Mouse (Mus musculus) embryonic facial prominence, embryonic 14.5 days (tissue): ENCODE results near the gene Hdgf. TPM values are rescaled to one million over a fixed set of nuclear protein-coding genes. Genes with fewer than 3 reads are reported as not detected.

Source experiments
- ATAC-seq: fragments of 200-750 bp; cut with Nextera tagmentation; 2 replicates; pipeline ENCODE4 v1.8.0; 2017; ENCODE audit warnings: low read depth, moderate number of reproducible peaks, moderate TSS enrichment
- DNase-seq: peaks from one replicate; pipeline ENCODE4 v3.0.0-alpha.2; 2015; ENCODE audit warnings: low spot score
- H3K27ac ChIP-seq: fragments of 300-500 bp; sonication (generic); replicated peaks from 2 replicates; pipeline ENCODE4 v1.5.1; 2014; ENCODE audit warnings: low read depth, mild to moderate bottlenecking, low read length, moderate library complexity
- H3K27me3 ChIP-seq: fragments of 300-500 bp; sonication (generic); replicated peaks from 2 replicates; pipeline ENCODE4 v1.6.1; 2014; ENCODE audit warnings: low read length; ENCODE audit not compliant: control insufficient read depth, insufficient read depth
- H3K36me3 ChIP-seq: fragments of 300-500 bp; sonication (generic); 2 replicates; pipeline ENCODE4 v1.6.1; 2014; ENCODE audit warnings: low read length, mixed read lengths; ENCODE audit not compliant: control insufficient read depth, insufficient read depth
- H3K4me1 ChIP-seq: fragments of 300-500 bp; sonication (generic); 2 replicates; pipeline ENCODE4 v1.6.1; 2014; ENCODE audit warnings: antibody characterized with exemption, low read length; ENCODE audit not compliant: control insufficient read depth, insufficient read depth
- H3K4me2 ChIP-seq: fragments of 300-500 bp; sonication (generic); 2 replicates; pipeline ENCODE4 v1.6.1; 2014; ENCODE audit warnings: low read depth, mild to moderate bottlenecking, low read length, moderate library complexity, mixed read lengths
- H3K4me3 ChIP-seq: fragments of 300-500 bp; sonication (generic); 2 replicates; pipeline ENCODE4 v1.5.1; 2014; ENCODE audit warnings: low read depth, mild to moderate bottlenecking, low read length
- H3K9ac ChIP-seq: fragments of 300-500 bp; sonication (generic); 2 replicates; pipeline ENCODE4 v1.6.1; 2014; ENCODE audit warnings: low read depth, mild to moderate bottlenecking, low read length, moderate library complexity, mixed read lengths
- H3K9me3 ChIP-seq: fragments of 300-500 bp; sonication (generic); 2 replicates; pipeline ENCODE4 v1.6.1; 2016; ENCODE audit warnings: low read length; ENCODE audit not compliant: control insufficient read depth
- WGBS: fragments of 180-500 bp; shearing (Covaris S2); extraction: QIAGEN DNeasy Blood & Tissue Kit; methylation state at CpG from one replicate; pipeline ENCODE4 v1.1.7; 2014; 5-methylcytosine and 5-hydroxymethylcytosine counted together
- polyA plus RNA-seq: library from polyadenylated mRNA; unstranded; fragments of >200 nt; fragmentation: Nextera tagmentation; extraction: Ambion mirVana; gene quantifications from 2 replicates; pipeline ENCODE4 v1.2.1, GENCODE M21; 2014

Hdgf gene
- polyA plus RNA-seq, 1 experiment from 2014 or later: 205 TPM

DNA sequence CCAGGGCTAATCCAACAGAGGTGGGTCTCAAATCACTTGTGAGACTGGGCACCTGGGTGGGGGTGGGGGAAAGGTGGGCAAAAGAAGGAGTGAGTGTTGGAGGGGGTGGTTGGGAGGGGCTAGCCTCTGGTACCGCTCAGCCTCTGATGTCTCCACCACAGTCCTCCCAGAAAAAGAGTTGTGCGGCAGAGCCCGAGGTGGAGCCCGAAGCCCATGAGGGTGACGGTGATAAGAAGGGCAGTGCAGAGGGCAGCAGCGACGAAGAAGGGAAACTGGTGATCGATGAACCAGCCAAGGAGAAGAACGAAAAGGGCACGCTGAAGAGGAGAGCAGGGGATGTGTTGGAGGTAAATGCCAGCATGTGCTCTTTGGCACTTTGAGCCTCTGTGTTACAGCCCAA is 7.8 kb downstream of the Hdgf start:
- Histone ChIP-seq H3K4me2 (no peak overlapping the region), H3K9me3 (no peaks in the 10 kb centered on the region), H3K4me1 (peaks cover 23% of the 10 kb centered on the region), H3K4me3 (no peak overlapping the region), H3K27ac (no peak overlapping the region), H3K9ac (no peak overlapping the region), H3K36me3 (peaks cover 47% of the 10 kb centered on the region), H3K27me3 (no peaks in the 10 kb centered on the region)
- no peak for DNase-seq
- no peak for ATAC-seq
- 98% methylated on average over 10 of the region's 10 CpGs for WGBS

DNA sequence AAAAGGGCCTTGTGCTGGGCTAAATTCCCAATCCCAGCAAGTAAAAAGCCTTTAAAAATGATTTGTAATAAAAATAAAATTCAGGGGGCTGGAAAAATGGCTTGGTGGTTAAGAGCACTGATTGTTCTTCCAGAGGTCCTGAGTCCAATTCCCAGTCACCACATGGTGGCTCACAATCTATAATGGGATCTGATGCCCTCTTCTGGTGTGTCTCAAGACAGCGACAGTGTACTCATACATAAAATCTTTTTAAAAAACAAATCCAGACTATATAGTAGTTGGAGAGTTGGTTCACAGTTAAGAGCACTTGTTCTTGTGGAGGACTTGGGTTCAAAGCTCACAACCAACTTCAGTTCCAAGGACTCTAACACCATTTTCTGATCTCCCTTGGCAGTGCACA is 10.9 kb downstream of the Hdgf start:
- no peaks in the 10 kb centered on the region; the same call in 1 of the 2 replicates for H3K4me1 ChIP-seq
- no peak overlapping the region for H3K27ac ChIP-seq
- peaks cover 51% of the 10 kb centered on the region for H3K36me3 ChIP-seq
- DNase-seq: no peak
- no peaks in the 10 kb centered on the region for H3K9me3 ChIP-seq
- no peak overlapping the region for H3K4me2 ChIP-seq
- H3K27me3 ChIP-seq: no peaks in the 10 kb centered on the region
- H3K9ac ChIP-seq: no peak overlapping the region
- WGBS: 95% methylated on average over 1 of the region's 1 CpGs
- no peak for ATAC-seq
- H3K4me3 ChIP-seq: no peak overlapping the region

GRCm38 (mm10) chr3:87918551-87918950 is 12.4 kb downstream of the Hdgf start:
- H3K4me2 ChIP-seq: peak overlapping the region; percentile 77; the same call in 1 of the 2 replicates
- no peak for DNase-seq

DNA sequence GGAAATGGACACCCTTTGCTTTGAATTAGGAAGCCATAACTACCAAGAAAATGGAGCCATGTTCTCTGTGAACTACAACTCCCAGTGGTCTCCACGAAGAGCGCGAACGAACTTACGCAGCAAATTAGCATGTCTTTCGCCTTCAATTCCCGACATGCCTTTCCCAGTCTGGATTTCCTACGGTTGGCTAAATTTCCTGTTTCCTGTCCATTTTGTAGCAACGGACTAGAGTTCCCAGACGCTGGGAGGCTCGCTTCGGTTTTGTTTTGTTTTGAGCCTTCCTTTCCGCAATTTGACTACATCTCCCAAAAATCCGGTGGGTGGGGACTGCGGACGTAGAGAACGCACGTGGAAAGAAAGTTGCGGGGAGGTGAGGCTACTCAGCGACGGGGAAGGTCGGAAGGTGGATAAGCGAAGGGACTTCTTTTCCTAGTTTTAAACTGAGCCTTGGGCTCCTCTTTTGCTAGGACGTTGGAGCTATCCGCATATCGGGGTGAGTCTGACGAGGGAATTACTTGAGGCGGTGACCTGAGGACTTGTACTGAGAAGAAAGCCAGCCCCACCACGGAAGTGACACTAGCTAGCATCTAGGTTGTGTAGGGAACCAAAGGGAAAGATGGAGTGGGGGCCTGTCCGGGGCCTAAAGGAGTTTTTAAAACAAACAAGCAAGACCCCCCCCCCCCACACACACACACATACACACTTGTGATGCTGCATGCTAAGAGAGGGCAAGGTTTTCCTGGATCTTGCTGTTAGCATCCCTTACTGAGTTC is 13.4 kb downstream of the Hdgf start, which contains the start of gene Mrpl24:
Gene Mrpl24 (plus strand): TSS at position 171 of the 773 bp plus-strand sequence.
- Histone ChIP-seq H3K27ac (peak within 1 kb of the TSS; percentile 88), H3K4me2 (peak within 1 kb of the TSS; percentile 77), H3K9me3 (no peaks in the 10 kb centered on the region), H3K4me3 (peak within 1 kb of the TSS; percentile 63), H3K36me3 (peaks cover 58% of the 10 kb centered on the region), H3K4me1 (no peaks in the 10 kb centered on the region; the same call in 1 of the 2 replicates), H3K9ac (peak within 1 kb of the TSS; percentile 80), H3K27me3 (no peaks in the 10 kb centered on the region)
- ATAC-seq (peak; percentile 88), DNase-seq (peak; percentile 98)
- WGBS: under 1% methylated on average over 30 of the region's 30 CpGs

More at GRCm38 (mm10) chr3:87918551-87918950, 12.4 kb downstream of the Hdgf start:
- H3K4me3 ChIP-seq: no peak overlapping the region
- 83% methylated on average over 1 of the region's 1 CpGs for WGBS
- H3K4me1 ChIP-seq: no peaks in the 10 kb centered on the region; the same call in 1 of the 2 replicates
- H3K9me3 ChIP-seq: no peaks in the 10 kb centered on the region
- no peaks in the 10 kb centered on the region for H3K27me3 ChIP-seq
- 0 out of 2 replicates have a peak overlapping the region, but pooled peaks have one; percentile 88 for H3K27ac ChIP-seq
- peaks cover 58% of the 10 kb centered on the region for H3K36me3 ChIP-seq
- no peak for ATAC-seq
- H3K9ac ChIP-seq: no peak overlapping the region

GRCm38 (mm10) chr3:87920270-87920943 is 14.3 kb downstream of the Hdgf start:
- ATAC-seq (no peak), DNase-seq (no peak)
- Histone ChIP-seq H3K4me3 (peak overlapping the region; percentile 63), H3K27ac (peak overlapping the region; percentile 88; the same call in 1 of the 2 replicates), H3K4me1 (no peaks in the 10 kb centered on the region; the same call in 1 of the 2 replicates), H3K9me3 (no peaks in the 10 kb centered on the region), H3K36me3 (peaks cover 58% of the 10 kb centered on the region), H3K9ac (peak overlapping the region; percentile 80), H3K4me2 (peak overlapping the region; percentile 77), H3K27me3 (no peaks in the 10 kb centered on the region)
- WGBS: 67% methylated on average over 9 of the region's 9 CpGs

GRCm38 (mm10) chr3:87924996-87925395 is 18.9 kb downstream of the Hdgf start:
- H3K4me2 ChIP-seq: no peak overlapping the region
- WGBS: 84% methylated on average over 7 of the region's 7 CpGs
- no peak overlapping the region for H3K9ac ChIP-seq
- no peak for DNase-seq
- no peak overlapping the region for H3K4me3 ChIP-seq
- H3K4me1 ChIP-seq: peaks cover 6% of the 10 kb centered on the region; the same call in 1 of the 2 replicates
- H3K36me3 ChIP-seq: peaks cover 63% of the 10 kb centered on the region
- no peak overlapping the region for H3K27ac ChIP-seq
- H3K27me3 ChIP-seq: no peaks in the 10 kb centered on the region
- no peak for ATAC-seq
- no peaks in the 10 kb centered on the region for H3K9me3 ChIP-seq

DNA sequence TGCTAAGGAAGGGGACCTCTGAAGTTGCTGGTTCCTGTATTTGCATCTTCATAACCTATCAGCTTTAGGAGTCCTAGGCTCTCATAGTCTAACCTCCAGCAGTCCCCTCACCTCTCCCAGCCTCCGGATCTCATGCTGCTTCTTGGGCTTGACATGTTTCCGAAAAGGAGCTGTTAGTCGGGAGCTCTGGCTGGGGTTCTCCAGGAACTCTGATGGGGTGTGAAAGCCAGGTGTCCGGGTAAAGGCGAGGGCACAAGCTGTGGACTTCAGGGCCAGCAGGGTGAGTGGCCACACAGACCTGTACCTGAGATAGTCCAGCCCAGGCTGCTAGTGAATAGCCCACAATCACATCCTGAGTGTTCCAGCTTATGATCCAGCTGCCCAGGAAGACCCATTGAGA is 21.3 kb downstream of the Hdgf start:
- Histone ChIP-seq H3K4me3 (no peak overlapping the region), H3K36me3 (peaks cover 64% of the 10 kb centered on the region), H3K27ac (no peak overlapping the region), H3K9me3 (no peaks in the 10 kb centered on the region), H3K9ac (no peak overlapping the region), H3K4me1 (peaks cover 11% of the 10 kb centered on the region; the same call in 1 of the 2 replicates), H3K27me3 (no peaks in the 10 kb centered on the region), H3K4me2 (no peak overlapping the region)
- 85% methylated on average over 5 of the region's 5 CpGs for WGBS
- DNase-seq (no peak), ATAC-seq (no peak)

- Histone ChIP-seq H3K9me3 (no peaks in the 10 kb centered on the region), H3K4me1 (peaks cover 11% of the 10 kb centered on the region; the same call in 1 of the 2 replicates), H3K27me3 (no peaks in the 10 kb centered on the region), H3K4me3 (peak overlapping the region; percentile 92), H3K36me3 (peaks cover 56% of the 10 kb centered on the region), H3K4me2 (peak overlapping the region; percentile 88), H3K9ac (peak overlapping the region; percentile 93), H3K27ac (peak overlapping the region; percentile 84)
- WGBS: 5% methylated on average over 26 of the region's 26 CpGs
- DNase-seq (no peak), ATAC-seq (peak; percentile 10)
Measured at GRCm38 (mm10) chr3:87929341-87930077, 23.4 kb downstream of the Hdgf start.
